Mouse (Mus musculus) heart, postnatal 0 days (tissue): ENCODE measurements at regions not wholly inside any gene's neighbourhood (a gene's known extent, or its start where the extent isn't known, plus 50 kb on each side); places are given as distances from the start of the nearest gene placed in this dataset.

Source experiments
- CTCF ChIP-seq: IDR thresholded peaks from 2 replicates; pipeline ENCODE4 v1.5.1; 2016; ENCODE audit warnings: antibody characterized with exemption, control low read depth, low read depth
- EP300 ChIP-seq: IDR thresholded peaks from 2 replicates; pipeline ENCODE4 v1.6.1; 2016; ENCODE audit warnings: antibody characterized with exemption, low read depth

DNA sequence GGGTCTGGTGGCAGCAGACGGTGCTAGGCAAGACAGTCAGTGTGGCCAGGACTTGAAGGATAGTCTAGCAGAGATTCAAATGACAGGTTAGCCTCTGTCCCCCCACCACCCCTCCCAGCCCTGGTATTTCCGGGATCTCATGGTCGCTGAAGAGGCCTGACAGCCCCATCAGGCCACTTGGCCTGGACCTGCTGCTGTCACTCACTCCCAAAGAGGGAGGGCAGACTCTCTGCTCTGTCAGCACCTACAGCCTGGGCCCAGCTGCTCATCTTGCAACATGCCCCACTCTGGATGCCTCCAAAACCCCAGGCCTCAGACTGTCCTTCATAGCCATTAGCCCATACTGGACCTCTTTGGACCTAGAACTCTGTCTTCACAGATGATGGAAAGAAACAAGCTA, 89.0 kb downstream of the Ephb3 start:
- TF ChIP-seq CTCF (no peak), EP300 (no peak)
